Mouse (Mus musculus) G1E (cell line): ENCODE data around the gene Rtp4. TPM values are rescaled to one million over a fixed set of nuclear protein-coding genes. Genes with fewer than 3 reads are reported as not detected.

Source experiments
- ATAC-seq: 2 replicates; pipeline ENCODE4 v1.8.0; 2016; ENCODE audit warnings: mild to moderate bottlenecking; ENCODE audit not compliant: insufficient number of reproducible peaks, poor library complexity, low FRiP score, severe bottlenecking; ENCODE audit errors: extremely low read depth
- DNase-seq: peaks from one replicate; pipeline ENCODE4 v3.0.0; 2012; ENCODE audit warnings: low spot score
- H3K27me3 ChIP-seq: 2 replicates; pipeline ENCODE4 v1.6.1; 2012; ENCODE audit warnings: mild to moderate bottlenecking, low read length, inconsistent platforms; ENCODE audit not compliant: insufficient read depth
- H3K36me3 ChIP-seq: replicated peaks from 2 replicates; pipeline ENCODE3; 2012; ENCODE audit warnings: mild to moderate bottlenecking, inconsistent platforms
- H3K4me1 ChIP-seq: 2 replicates; pipeline ENCODE4 v1.6.1; 2012; ENCODE audit warnings: low read depth, low read length, inconsistent platforms, mixed read lengths; ENCODE audit not compliant: insufficient read depth
- H3K4me3 ChIP-seq: 2 replicates; pipeline ENCODE4 v1.5.1; 2012; ENCODE audit warnings: low read depth, mild to moderate bottlenecking, inconsistent platforms, low read length, moderate library complexity, mixed read lengths
- H3K9me3 ChIP-seq: replicated peaks from 2 replicates; pipeline ENCODE4 v1.6.1; 2012; ENCODE audit warnings: inconsistent platforms
- CTCF ChIP-seq: IDR thresholded peaks from 2 replicates; pipeline ENCODE4 v1.5.1; 2012; ENCODE audit warnings: low read depth, low read length, inconsistent platforms, mixed read lengths
- GATA1 ChIP-seq: IDR thresholded peaks from 2 replicates; pipeline ENCODE4 v1.6.1; 2012; ENCODE audit warnings: borderline replicate concordance, low read length, inconsistent platforms, mixed read lengths
- GATA2 ChIP-seq: IDR thresholded peaks from 2 replicates; pipeline ENCODE4 v1.6.1; 2012; ENCODE audit warnings: low read depth, low read length, inconsistent platforms, borderline replicate concordance
- POLR2AphosphoS5 ChIP-seq: IDR thresholded peaks from 2 replicates; pipeline ENCODE4 v1.6.1; 2012; ENCODE audit warnings: low read depth, low read length, inconsistent platforms; ENCODE audit not compliant: insufficient replicate concordance
- TAL1 ChIP-seq: conservative IDR thresholded peaks from 2 replicates; pipeline ENCODE4 v1.6.1; 2012; ENCODE audit warnings: low read depth, low read length, inconsistent platforms, mixed read lengths
- polyA plus RNA-seq: library from polyadenylated mRNA; stranded (reverse); fragments of >175 nt; gene quantifications from 2 replicates; pipeline ENCODE4 v1.2.3, GENCODE M21; 2012
- total RNA-seq, 2 experiments: library from RNA; stranded (forward) in 1 of 2; stranded (reverse) in 1 of 2; fragments of 200-1000 nt in 1 of 2; fragments of >200 nt in 1 of 2; fragmentation: Nextera tagmentation in 1 of 2; gene quantifications; 2 replicates each; pipeline ENCODE4 v1.2.3; 2014 to 2017

Gene Rtp4
- total RNA-seq (2014; fragmentation: Nextera tagmentation): not detected in 2 replicates
- 0.33 TPM in 1 of 2 replicates, not detected in the other for total RNA-seq (2017)
- not detected in 2 replicates for polyA plus RNA-seq

- H3K4me3 ChIP-seq: no peak within 1 kb of the TSS
- TF ChIP-seq CTCF (no peak), TAL1 (no peak), POLR2AphosphoS5 (no peak), GATA1 (no peak), GATA2 (no peak)
- H3K4me1 ChIP-seq: no peaks in the 10 kb centered on the region
- DNase-seq (no peak), ATAC-seq (no peak)
- no peaks in the 10 kb centered on the region for H3K36me3 ChIP-seq
- H3K9me3 ChIP-seq: peaks cover 33% of the 10 kb centered on the region
- no peaks in the 10 kb centered on the region for H3K27me3 ChIP-seq
These were observed at the start of gene Rtp4, which contains the start of gene Masp1 for GRCm38 (mm10) chr16:23520235-23520871. TSS of gene Rtp4 (plus strand) at chr16:23520291. TSS of gene Masp1 (minus strand) at chr16:23520815.

- Histone ChIP-seq H3K4me1 (no peaks in the 10 kb centered on the region), H3K36me3 (no peaks in the 10 kb centered on the region), H3K9me3 (peaks cover 16% of the 10 kb centered on the region), H3K27me3 (no peaks in the 10 kb centered on the region), H3K4me3 (no peak overlapping the region)
- ATAC-seq (no peak), DNase-seq (no peak)
- TF ChIP-seq TAL1 (no peak), CTCF (no peak), POLR2AphosphoS5 (no peak), GATA1 (no peak), GATA2 (no peak)
These were observed 48.5 kb upstream of the Rtp4 start for GRCm38 (mm10) chr16:23471551-23471950.

GRCm38 (mm10) chr16:23472046-23472445 lies 48.0 kb upstream of the Rtp4 start:
- ATAC-seq (no peak), DNase-seq (no peak)
- Histone ChIP-seq H3K9me3 (peaks cover 16% of the 10 kb centered on the region), H3K4me1 (no peaks in the 10 kb centered on the region), H3K36me3 (no peaks in the 10 kb centered on the region), H3K4me3 (no peak overlapping the region), H3K27me3 (no peaks in the 10 kb centered on the region)
- TF ChIP-seq GATA1 (no peak), GATA2 (no peak), POLR2AphosphoS5 (no peak), TAL1 (no peak), CTCF (no peak)

GRCm38 (mm10) chr16:23475651-23476050 lies 44.4 kb upstream of the Rtp4 start:
- H3K9me3 ChIP-seq: peaks cover 7% of the 10 kb centered on the region; the same call in 1 of the 2 replicates
- no peak for DNase-seq
- H3K27me3 ChIP-seq: no peaks in the 10 kb centered on the region
- no peaks in the 10 kb centered on the region for H3K36me3 ChIP-seq
- no peak for ATAC-seq
- H3K4me3 ChIP-seq: no peak overlapping the region
- no peaks in the 10 kb centered on the region for H3K4me1 ChIP-seq
- TF ChIP-seq CTCF (no peak), POLR2AphosphoS5 (no peak), GATA2 (no peak), TAL1 (no peak), GATA1 (no peak)

GRCm38 (mm10) chr16:23476598-23476997 lies 43.5 kb upstream of the Rtp4 start:
- Histone ChIP-seq H3K9me3 (peaks cover 5% of the 10 kb centered on the region; the same call in 1 of the 2 replicates), H3K27me3 (no peaks in the 10 kb centered on the region), H3K4me3 (no peak overlapping the region), H3K4me1 (no peaks in the 10 kb centered on the region), H3K36me3 (no peaks in the 10 kb centered on the region)
- TF ChIP-seq GATA1 (no peak), TAL1 (no peak), POLR2AphosphoS5 (no peak), CTCF (no peak), GATA2 (no peak)
- DNase-seq (no peak), ATAC-seq (no peak)

GRCm38 (mm10) chr16:23479872-23480603 lies 40.1 kb upstream of the Rtp4 start:
- peaks cover 2% of the 10 kb centered on the region; the same call in 1 of the 2 replicates for H3K9me3 ChIP-seq
- H3K36me3 ChIP-seq: no peaks in the 10 kb centered on the region
- H3K27me3 ChIP-seq: no peaks in the 10 kb centered on the region
- TF ChIP-seq POLR2AphosphoS5 (no peak), GATA2 (no peak), GATA1 (no peak), CTCF (no peak), TAL1 (no peak)
- no peak for ATAC-seq
- no peak overlapping the region for H3K4me3 ChIP-seq
- DNase-seq: no peak
- H3K4me1 ChIP-seq: no peaks in the 10 kb centered on the region
